Mouse (Mus musculus): ENCODE measurements around the gene Artn. TPM values are rescaled to one million over a fixed set of nuclear protein-coding genes. Genes with fewer than 3 reads are reported as not detected.

Gene Artn
- total RNA-seq, 2 experiments from 2014 or later: 0.68 to 1.1 TPM

GRCm38 (mm10) chr4:117918261-117918660 is 11.3 kb downstream of the Artn start:
- no peak for DNase-seq

GRCm38 (mm10) chr4:117917847-117918246 is 11.7 kb downstream of the Artn start:
- no peak for DNase-seq

- DNase-seq: no peak
These were observed 12.2 kb downstream of the Artn start for GRCm38 (mm10) chr4:117917402-117917801.

DNA sequence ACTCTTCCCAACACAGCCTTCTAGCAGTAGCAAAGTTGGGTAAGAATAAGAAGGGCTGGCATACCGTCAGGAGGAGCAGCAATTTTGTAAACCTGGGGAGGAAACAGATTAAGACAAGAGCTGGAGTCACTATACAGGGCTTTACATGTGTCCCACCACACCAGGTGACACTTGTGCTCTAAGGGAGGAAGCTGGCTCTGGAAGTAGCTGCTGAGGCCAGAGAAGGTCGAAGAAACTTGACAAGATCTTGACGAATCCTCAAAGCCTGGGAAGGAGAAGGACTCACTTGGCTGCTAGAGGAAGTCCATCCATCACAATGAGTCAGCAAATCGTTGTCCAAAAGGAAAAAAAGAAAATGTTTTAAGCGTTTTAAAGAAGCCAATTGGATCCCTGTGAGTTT is 13.2 kb downstream of the Artn start:
- no peak for DNase-seq

GRCm38 (mm10) chr4:117915489-117916105 is 14.0 kb downstream of the Artn start:
- no peak for DNase-seq

DNA sequence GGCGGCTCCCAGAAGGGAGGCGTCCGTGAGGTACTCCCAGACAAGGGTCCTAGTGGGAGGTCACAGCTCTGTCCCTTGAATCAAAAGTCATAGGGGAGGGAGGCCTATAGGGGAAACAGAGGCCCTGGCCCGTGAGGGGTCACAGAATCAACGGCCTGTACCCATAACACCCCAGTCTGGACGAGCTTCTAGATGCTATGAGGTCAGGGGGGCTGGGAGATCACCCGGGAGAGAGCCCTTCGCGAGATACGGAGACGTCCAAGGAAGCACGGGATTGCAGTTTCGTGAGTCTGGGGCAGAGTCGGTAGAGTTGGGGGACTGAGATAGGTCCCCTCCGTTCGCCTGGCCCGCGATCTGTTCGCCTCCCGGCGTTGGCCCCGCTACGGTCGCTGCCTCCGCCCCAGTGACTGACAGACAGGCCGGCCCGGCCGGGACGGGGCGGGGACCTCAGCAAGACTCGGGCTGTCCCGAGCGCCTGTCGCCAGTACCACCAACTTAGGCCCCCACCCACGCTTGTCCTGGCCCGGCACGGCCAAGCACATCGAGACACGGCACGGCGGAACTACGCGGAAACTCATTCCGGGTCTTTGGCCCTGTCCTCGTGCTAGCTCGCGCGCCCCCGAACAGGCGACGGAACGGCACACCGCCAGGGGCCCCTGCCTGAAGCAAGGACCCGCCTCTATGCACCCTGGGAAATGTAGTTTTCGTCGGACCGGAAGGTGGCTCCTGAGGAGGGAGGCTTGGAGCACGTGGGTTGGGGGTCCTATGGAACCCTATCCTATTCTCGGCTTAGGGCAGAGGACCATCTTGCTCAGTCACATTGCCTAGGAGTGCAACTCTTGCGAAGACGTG is 14.7 kb downstream of the Artn start, which contains the start of gene Ipo13:
Ipo13 (minus strand) TSS at position 409 of the 852 bp plus-strand sequence.
- DNase-seq: peak; percentile 90

GRCm38 (mm10) chr4:117914031-117914430 is 15.5 kb downstream of the Artn start:
- DNase-seq: peak; percentile 66

GRCm38 (mm10) chr4:117913421-117913820 is 16.1 kb downstream of the Artn start:
- no peak for DNase-seq

DNA sequence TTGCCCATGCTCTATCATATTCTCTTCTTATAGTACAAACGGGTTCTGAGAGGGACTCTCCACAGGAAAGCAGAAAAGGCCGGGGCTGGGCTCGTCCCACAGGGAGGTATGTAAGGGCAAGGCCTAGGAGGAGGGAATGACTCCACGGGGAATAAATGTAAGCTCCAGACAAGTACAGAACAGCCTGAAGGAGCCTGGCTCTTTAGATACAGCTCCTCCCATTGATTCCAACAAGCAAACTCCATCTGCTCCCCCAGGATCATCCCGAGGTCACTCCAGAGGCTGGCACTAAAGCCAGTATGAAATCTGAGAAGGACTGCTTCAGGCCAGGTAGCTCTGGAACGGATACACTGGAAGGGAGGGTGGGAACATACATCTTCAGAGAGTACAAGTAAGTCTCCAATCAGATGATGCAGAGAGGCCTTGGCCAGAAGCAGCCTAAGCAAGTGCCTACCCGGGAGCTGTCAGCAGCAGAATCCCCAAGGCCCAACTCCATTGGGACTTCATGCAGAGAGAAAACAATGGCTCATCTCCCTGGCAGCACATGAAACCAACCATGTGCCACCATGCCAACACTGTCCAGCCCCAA is 16.8 kb downstream of the Artn start:
- DNase-seq: no peak

DNA sequence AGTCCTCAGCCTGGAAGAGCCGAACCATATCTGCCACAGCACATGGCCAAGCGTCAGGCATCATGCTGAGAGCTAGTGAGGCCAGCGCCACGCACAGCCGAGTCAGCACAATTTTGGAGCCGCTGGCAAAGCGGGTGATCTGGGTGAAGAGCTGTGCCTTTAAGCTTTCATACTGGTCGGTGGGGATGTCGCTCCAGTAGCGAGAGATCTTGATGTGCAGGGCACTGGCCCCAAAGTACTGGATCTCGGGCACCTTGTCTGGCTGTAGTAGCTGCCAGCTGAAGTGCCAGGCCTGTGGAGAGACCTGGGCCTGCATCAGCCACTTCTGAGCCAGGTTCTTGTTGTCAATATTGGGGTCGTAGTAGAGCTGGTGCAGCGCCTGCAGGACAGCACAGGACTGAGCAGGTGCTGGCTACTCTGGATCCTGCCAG is 17.4 kb downstream of the Artn start:
- DNase-seq: no peak

DNA sequence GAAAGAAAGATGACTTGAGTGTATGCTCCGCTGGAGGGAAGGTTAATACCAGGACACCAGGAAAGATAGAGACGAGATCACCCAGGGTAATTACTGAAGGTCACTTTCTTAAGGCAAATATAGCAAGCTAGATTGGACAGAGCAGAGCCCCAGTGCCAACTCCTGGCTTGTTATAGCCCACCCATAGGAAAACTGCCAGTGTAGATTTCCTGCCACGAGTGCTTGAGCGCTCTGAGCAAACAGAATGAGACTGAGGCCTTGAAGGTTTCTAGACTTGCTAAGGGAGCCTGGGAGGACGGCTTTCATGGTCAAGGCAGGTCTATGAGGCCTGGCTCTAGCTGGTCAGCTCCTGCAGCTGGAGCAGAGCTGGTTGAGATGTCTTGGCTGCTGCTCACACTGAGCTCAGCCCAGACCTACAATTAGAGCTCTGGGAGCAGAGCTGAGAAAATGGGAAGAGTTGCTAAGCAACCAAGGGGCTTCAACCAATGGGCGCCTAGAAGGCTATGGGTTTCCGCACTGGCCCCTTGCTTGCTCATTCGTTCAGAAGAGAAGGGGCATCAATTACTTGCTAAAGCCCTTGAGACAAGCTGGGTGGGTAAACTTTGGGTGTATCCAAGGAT is 20.6 kb downstream of the Artn start:
- no peak for DNase-seq

GRCm38 (mm10) chr4:117906196-117906595 is 23.4 kb downstream of the Artn start:
- DNase-seq: no peak

- DNase-seq: no peak
These were observed 24.8 kb downstream of the Artn start for GRCm38 (mm10) chr4:117904761-117905160.

DNA sequence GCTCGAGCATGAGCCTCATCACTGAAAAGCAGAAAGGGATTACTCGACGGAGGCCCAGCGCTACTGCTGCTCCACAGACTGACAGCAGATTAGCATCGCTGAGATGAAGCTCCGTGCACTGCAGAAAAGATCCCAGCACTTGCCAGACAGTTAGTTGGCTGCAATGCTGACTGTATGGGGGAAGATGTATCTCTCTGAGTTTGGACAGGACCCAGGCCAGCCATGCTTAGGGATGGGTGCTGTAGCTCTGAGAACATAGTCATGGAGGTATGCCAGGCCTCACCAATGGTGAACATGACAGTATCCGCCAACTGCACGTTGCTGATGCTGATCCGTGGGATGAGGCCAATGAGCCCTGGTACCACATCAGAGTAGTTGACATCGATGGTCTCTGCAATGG is 25.5 kb downstream of the Artn start:
- DNase-seq: no peak

GRCm38 (mm10) chr4:117898111-117898510 is 31.5 kb downstream of the Artn start:
- no peak for DNase-seq

DNA sequence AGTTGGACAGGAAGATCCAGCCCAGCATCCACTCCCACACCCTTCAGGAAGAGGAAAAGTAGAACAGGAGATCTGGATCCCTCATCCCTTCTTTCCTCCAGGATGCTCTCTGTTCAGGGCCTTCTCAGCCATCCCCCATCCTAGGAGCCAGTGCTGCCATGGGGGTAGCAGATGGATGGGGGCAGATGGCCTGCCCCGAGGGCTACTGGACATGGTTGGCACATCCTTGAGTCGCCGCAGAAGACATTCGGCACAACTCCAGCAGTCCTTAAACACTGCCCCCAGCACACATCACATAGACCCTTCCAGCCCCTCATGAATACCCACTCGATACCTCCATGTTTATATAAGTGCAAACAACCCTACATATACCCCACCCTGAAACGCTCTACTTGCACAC is 33.5 kb downstream of the Artn start:
- no peak for DNase-seq

- DNase-seq: no peak
These were observed 34.2 kb downstream of the Artn start for GRCm38 (mm10) chr4:117895339-117895738.

DNA sequence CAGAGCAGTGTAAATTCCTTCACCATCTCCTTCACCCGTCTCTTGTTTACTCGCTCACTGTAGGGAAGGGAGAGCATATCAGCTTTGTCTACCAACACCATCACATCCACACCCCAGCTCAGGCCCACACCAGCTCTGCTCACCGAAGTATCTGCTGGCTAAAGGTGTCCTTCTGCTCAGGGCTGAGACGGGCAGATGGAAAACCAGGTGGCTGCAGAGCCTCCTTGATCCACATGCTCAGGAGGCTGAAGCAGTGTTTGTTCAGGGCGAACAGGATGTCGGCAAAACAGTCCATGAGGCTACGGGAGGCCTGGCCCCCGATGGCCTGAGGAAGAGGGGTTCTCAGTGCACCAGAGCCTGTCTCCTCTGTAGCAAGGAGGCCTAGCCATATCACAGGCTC is 35.0 kb downstream of the Artn start:
- DNase-seq: no peak

- DNase-seq: peak; percentile 51
These were observed 36.2 kb downstream of the Artn start for GRCm38 (mm10) chr4:117893376-117893775.

DNA sequence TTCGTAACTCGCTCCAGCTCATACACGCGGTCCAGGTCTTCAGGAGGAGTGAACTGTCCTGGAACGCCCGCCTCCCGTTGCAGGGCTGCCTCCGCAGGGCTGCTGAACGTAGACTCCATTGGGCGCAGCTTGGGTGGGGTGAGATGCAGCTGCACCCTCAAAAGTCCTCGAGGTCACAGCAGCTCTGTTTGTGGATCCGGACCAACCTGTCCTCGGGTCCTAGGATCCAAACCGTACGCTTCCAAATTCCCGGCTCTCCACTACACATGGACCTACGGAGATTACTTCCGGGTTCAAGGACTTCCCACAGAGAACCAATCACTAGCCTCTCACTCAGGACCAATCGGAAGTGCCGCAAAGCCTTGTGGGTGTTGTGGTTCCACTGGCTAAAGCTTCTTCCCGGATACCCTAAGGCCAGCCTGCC is 37.8 kb downstream of the Artn start, which contains the start of gene Dph2:
Dph2 (minus strand) TSS at position 295 of the 424 bp plus-strand sequence.
- peak; percentile 50 for DNase-seq

DNA sequence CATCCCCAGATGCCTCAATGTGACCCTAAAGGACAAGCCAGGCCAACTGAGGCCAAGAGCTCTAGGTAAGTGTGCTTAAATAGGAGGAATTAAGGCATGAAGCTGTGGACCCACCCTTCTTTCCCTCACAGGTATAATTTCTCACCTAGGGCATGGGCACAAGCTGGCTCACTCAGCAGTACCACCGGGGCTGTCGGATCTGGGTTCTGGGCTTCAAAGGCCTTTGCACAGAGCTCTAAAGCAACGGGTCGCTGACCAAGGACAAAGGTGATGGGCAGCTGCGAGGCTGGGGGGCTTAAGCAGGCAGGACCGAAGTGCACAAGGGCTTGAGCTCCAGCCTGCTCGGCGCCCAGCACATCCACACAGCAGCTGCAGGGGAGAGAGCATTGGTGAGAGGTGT is 38.8 kb downstream of the Artn start:
- DNase-seq: no peak

DNA sequence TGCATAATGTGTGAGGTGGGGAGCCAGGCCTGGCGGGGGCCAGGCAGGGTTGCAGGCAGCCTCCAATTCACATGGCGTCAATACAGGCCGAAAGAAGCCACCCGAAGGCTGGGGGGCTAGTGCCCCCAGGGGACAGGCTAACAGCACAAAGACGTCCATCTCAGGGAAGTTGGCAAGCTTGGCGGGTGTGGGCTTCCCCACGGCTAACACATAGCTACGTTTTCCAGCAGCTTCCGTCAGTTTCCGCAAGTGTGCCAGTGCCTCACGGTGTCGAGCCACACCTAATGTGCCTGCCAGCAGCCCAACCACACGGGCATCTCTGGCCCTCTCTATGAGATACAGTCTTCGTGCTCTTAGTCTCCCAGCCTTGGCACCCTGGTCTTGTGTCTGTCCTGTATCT is 39.5 kb downstream of the Artn start:
- no peak for DNase-seq

DNA sequence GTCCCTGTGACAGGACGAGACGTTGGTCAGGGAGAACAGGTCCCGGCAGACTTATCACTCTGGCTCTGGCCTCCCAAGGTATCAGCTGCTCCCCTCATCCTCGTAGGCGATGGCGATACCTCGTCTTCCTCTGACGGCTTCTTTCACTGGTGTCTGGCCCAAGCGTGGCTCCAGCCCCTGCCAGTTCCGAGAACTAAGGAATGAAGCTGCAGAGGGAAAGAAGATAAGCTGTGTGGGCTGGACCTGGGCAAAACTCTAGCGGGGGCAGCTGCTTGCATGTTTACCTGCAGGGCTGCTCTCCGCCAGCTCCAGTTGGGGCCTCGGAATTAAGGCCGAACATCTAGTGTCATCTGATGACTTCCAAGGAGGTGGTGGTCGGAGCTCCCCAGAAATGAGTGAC is 40.1 kb downstream of the Artn start:
- no peak for DNase-seq
